Mouse (Mus musculus) midbrain, embryonic 16.5 days (tissue): ENCODE measurements around the gene Lbh. TPM values are rescaled to one million over a fixed set of nuclear protein-coding genes. Genes with fewer than 3 reads are reported as not detected.

Experiments
- ATAC-seq: fragments of 200-750 bp; cut with Nextera tagmentation; 2 replicates; pipeline ENCODE4 v1.8.0; 2017; ENCODE audit warnings: moderate TSS enrichment
- H3K27ac ChIP-seq: fragments of 300-500 bp; sonication (generic); 2 replicates; pipeline ENCODE4 v1.5.1; 2014; ENCODE audit warnings: mild to moderate bottlenecking, low read length, mixed read lengths
- H3K27me3 ChIP-seq: fragments of 300-500 bp; sonication (generic); 2 replicates; pipeline ENCODE4 v1.6.1; 2014; ENCODE audit warnings: low read depth, low read length, mixed read lengths; ENCODE audit not compliant: control insufficient read depth, insufficient read depth
- H3K36me3 ChIP-seq: fragments of 300-500 bp; sonication (generic); 2 replicates; pipeline ENCODE4 v1.6.1; 2014; ENCODE audit warnings: mild to moderate bottlenecking, low read length, moderate library complexity, mixed read lengths; ENCODE audit not compliant: control insufficient read depth, insufficient read depth
- H3K4me1 ChIP-seq: fragments of 300-500 bp; sonication (generic); 2 replicates; pipeline ENCODE4 v1.6.1; 2014; ENCODE audit warnings: mild to moderate bottlenecking, low read length, mixed read lengths; ENCODE audit not compliant: control insufficient read depth, insufficient read depth
- H3K4me2 ChIP-seq: fragments of 300-500 bp; sonication (generic); 2 replicates; pipeline ENCODE4 v1.6.1; 2014; ENCODE audit warnings: mild to moderate bottlenecking, low read length, mixed read lengths
- H3K4me3 ChIP-seq: fragments of 300-500 bp; sonication (generic); 2 replicates; pipeline ENCODE4 v1.5.1; 2014; ENCODE audit warnings: low read depth, mild to moderate bottlenecking, low read length, moderate library complexity, mixed read lengths
- H3K9ac ChIP-seq: fragments of 300-500 bp; sonication (generic); 2 replicates; pipeline ENCODE4 v1.6.1; 2014; ENCODE audit warnings: low read depth, low read length, mixed read lengths
- H3K9me3 ChIP-seq: fragments of 300-500 bp; sonication (generic); replicated peaks from 2 replicates; pipeline ENCODE4 v1.6.1; 2014; ENCODE audit warnings: mild to moderate bottlenecking, low read length, mixed read lengths; ENCODE audit not compliant: control insufficient read depth, poor library complexity, severe bottlenecking
- WGBS: fragments of 180-500 bp; shearing (Covaris S2); extraction: QIAGEN DNeasy Blood & Tissue Kit; methylation state at CpG from one replicate; pipeline ENCODE4 v1.1.7; 2014; 5-methylcytosine and 5-hydroxymethylcytosine counted together
- polyA plus RNA-seq: library from polyadenylated mRNA; unstranded; fragments of >200 nt; fragmentation: Nextera tagmentation; extraction: Ambion mirVana; gene quantifications from 2 replicates; pipeline ENCODE4 v1.2.1, GENCODE M21; 2015

Lbh gene
- polyA plus RNA-seq, 1 experiment from 2014 or later, result 4.0 TPM

- no peak overlapping the region for H3K9ac ChIP-seq
- no peaks in the 10 kb centered on the region for H3K9me3 ChIP-seq
- H3K27ac ChIP-seq, result no peak overlapping the region
- no peaks in the 10 kb centered on the region for H3K4me1 ChIP-seq
- H3K36me3 ChIP-seq, result no peaks in the 10 kb centered on the region
- ATAC-seq, result no peak
- no peaks in the 10 kb centered on the region for H3K27me3 ChIP-seq
- no peak overlapping the region for H3K4me2 ChIP-seq
- H3K4me3 ChIP-seq, result no peak overlapping the region
- WGBS, result 57% methylated on average over 5 of the region's 5 CpGs
These were observed 48.0 kb downstream of the Lbh start for GRCm38 (mm10) chr17:72966091-72966531.

DNA sequence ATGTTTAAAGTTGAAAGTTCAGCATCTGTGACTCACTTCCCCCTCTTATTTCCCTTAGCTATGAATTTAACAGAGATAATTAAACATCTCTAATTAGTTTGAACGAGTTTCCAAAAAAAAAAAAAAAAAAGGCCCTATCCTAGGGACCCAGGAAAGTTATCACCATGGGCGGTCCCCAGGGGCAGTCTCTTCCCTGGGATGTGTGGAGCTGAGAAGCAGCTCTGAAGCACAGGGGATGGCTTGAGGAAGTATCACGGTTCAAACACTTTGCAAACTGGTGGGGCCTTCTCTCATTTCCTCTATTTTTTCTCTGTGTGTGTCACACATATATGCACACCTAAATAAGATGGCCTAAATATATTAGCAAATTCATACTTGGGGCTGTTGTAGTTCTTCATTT is 48.8 kb downstream of the Lbh start:
- no peak overlapping the region for H3K4me3 ChIP-seq
- no peak for ATAC-seq
- no peaks in the 10 kb centered on the region for H3K4me1 ChIP-seq
- no peaks in the 10 kb centered on the region for H3K9me3 ChIP-seq
- no peak overlapping the region for H3K27ac ChIP-seq
- no peak overlapping the region for H3K4me2 ChIP-seq
- 66% methylated on average over 3 of the region's 3 CpGs for WGBS
- no peak overlapping the region for H3K9ac ChIP-seq
- no peaks in the 10 kb centered on the region for H3K36me3 ChIP-seq
- H3K27me3 ChIP-seq, result no peaks in the 10 kb centered on the region; the same call in 1 of the 2 replicates

DNA sequence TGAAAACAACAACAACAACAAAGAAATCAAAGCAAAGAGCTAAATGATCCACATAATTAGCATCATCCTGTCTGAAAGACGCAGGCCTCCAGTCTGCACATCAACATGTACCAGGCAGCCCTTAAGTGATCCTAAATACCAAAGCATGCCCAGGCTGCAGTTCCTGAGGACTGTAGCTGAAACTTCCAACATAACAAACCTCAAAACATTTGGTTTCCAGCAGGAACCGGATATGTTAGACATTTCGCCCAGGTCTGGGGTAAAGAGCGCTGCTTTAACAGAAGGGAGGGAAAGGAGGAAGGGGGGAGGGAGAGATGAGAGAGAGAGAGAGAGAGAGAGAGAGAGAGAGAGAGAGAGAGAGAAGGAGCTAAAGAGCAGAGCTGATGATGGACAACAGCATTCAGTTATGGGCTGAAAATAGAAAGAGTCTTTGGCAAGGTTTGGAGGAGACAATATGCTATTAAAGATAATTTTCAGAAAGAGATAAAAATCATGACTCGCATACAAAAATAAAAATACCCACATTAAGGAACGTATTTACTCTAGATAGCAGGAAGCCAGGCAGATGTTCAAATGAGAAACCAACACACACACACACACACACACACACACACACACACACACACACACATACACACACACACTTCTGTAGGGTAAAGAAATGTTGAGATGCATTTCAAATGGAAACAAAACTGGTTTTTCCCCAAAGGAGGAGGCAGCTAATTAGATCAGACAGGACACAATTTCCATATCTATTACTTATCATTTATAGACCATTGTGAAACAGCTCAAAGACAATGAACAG is 49.5 kb downstream of the Lbh start:
- Histone ChIP-seq H3K9me3 (no peaks in the 10 kb centered on the region), H3K4me2 (no peak overlapping the region), H3K9ac (no peak overlapping the region), H3K4me3 (no peak overlapping the region), H3K36me3 (no peaks in the 10 kb centered on the region), H3K27me3 (no peaks in the 10 kb centered on the region; the same call in 1 of the 2 replicates), H3K4me1 (no peaks in the 10 kb centered on the region), H3K27ac (no peak overlapping the region)
- 70% methylated on average over 6 of the region's 6 CpGs for WGBS
- ATAC-seq, result no peak

- no peak for ATAC-seq
- Histone ChIP-seq H3K27me3 (no peaks in the 10 kb centered on the region; the same call in 1 of the 2 replicates), H3K27ac (no peak overlapping the region), H3K4me2 (no peak overlapping the region), H3K9me3 (no peaks in the 10 kb centered on the region), H3K4me1 (no peaks in the 10 kb centered on the region), H3K36me3 (no peaks in the 10 kb centered on the region), H3K9ac (no peak overlapping the region), H3K4me3 (no peak overlapping the region)
- WGBS, result 66% methylated on average over 4 of the region's 4 CpGs
These were observed 50.6 kb downstream of the Lbh start for GRCm38 (mm10) chr17:72968666-72969065.

DNA sequence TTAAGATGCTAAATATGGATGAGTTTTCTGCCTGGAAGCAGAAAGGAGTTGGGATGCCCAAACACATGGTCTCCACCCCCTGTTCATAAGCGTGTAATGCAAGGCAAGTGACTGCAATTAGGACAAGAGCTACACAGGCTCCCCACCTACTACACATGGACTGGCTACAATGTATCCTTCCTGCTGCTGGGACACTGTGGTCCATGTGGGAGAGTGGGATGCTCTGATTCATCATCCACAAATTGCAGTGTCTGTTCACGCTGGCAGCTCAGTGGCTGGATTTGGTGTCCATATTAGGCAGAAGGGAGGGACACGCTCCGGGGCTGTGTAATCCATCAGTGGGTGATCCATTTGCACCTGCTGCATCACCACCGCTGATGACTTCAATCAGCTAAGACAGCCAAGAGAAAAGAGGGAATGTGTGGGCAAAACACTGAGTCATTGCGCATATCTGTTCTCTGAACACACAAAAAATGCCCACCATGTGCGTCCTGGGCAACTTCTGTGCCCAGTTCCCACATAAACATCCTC is 52.6 kb downstream of the Lbh start:
- ATAC-seq, result no peak
- no peak overlapping the region for H3K9ac ChIP-seq
- no peaks in the 10 kb centered on the region for H3K4me1 ChIP-seq
- no peaks in the 10 kb centered on the region; the same call in 1 of the 2 replicates for H3K27me3 ChIP-seq
- WGBS, result 87% methylated on average over 7 of the region's 7 CpGs
- H3K4me3 ChIP-seq, result no peak overlapping the region
- H3K27ac ChIP-seq, result no peak overlapping the region
- no peaks in the 10 kb centered on the region for H3K36me3 ChIP-seq
- no peak overlapping the region for H3K4me2 ChIP-seq
- no peaks in the 10 kb centered on the region for H3K9me3 ChIP-seq

DNA sequence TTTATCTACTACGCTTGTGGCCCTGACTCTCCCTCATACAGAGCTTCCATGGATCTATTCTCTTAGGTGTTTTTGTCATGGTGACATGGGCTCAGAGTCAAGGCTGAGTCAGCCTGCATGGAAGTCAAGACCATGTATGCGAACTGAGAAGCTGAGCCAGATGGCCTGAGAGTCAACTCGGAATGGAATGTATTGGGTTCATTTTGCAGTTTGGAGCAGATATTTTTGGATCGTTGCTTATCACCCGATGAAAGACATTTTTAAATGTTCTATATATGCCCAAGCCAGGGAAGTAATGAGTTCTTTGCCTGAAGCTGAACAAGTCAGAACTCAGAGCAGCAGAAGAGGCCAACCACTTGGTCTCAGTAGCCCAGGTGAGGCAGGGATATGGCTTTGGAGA is 54.9 kb downstream of the Lbh start:
- no peak for ATAC-seq
- H3K27ac ChIP-seq, result no peak overlapping the region
- H3K4me3 ChIP-seq, result no peak overlapping the region
- H3K36me3 ChIP-seq, result no peaks in the 10 kb centered on the region
- H3K9ac ChIP-seq, result no peak overlapping the region
- no peaks in the 10 kb centered on the region; the same call in 1 of the 2 replicates for H3K27me3 ChIP-seq
- H3K9me3 ChIP-seq, result no peaks in the 10 kb centered on the region
- H3K4me2 ChIP-seq, result no peak overlapping the region
- 94% methylated on average over 5 of the region's 5 CpGs for WGBS
- no peaks in the 10 kb centered on the region for H3K4me1 ChIP-seq

DNA sequence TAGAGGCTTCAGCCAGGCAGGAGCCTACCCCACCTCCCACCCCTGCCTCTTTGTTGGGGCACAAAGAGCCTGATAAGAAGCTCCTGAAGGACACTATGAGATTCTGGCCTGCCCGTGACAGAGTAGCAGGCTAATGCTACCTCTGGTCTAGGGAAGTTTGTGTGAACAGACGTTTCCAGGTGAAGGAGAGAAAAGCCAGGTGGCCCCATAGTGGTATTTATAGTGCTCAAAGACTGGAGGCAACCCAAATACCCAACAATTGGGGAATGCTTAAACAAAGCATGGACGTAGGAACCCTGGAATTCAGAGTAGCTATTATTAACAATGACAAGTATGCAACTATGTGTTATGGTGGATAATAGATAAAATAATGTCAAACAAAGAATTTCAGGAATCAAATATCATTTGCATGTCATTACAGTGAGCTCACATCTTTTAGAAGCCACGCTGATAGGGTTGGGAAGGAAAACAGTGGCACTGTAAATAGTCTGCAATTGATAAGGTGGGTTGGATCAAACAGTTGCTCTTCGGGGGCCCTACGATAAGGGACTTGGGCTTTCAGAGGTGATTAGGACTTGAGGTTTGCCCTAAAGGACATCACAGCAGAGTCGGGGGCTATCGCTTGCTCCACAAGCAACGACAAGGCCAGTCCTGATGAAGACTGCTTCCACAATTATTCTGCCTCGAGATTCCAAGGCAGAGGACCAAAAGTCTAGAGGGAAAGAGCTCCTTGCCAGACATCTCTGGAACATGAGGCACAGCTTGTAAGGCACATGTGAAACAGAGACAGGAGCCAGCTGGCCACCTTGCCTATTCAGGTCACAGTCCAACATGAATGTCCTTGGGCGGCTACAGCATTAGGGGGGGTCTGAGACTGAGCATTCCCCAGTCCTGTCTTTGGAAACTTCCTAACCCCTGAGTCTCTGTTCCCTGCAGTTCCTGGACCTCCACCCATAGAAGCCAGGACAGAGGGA is 58.4 kb downstream of the Lbh start:
- no peak overlapping the region for H3K4me2 ChIP-seq
- no peak overlapping the region for H3K9ac ChIP-seq
- H3K4me1 ChIP-seq, result no peaks in the 10 kb centered on the region
- no peak overlapping the region for H3K4me3 ChIP-seq
- H3K27me3 ChIP-seq, result no peaks in the 10 kb centered on the region; the same call in 1 of the 2 replicates
- no peaks in the 10 kb centered on the region for H3K36me3 ChIP-seq
- ATAC-seq, result no peak
- H3K9me3 ChIP-seq, result no peaks in the 10 kb centered on the region
- 91% methylated on average over 11 of the region's 11 CpGs for WGBS
- no peak overlapping the region for H3K27ac ChIP-seq

GRCm38 (mm10) chr17:72977616-72978015 is 59.5 kb downstream of the Lbh start:
- Histone ChIP-seq H3K4me3 (no peak overlapping the region), H3K27ac (no peak overlapping the region), H3K36me3 (no peaks in the 10 kb centered on the region), H3K9ac (no peak overlapping the region), H3K4me2 (no peak overlapping the region), H3K4me1 (no peaks in the 10 kb centered on the region), H3K27me3 (no peaks in the 10 kb centered on the region), H3K9me3 (no peaks in the 10 kb centered on the region)
- WGBS, result 79% methylated on average over 1 of the region's 1 CpGs
- ATAC-seq, result no peak
